Mouse (Mus musculus): ENCODE measurements around the gene Plrg1. TPM values are rescaled to one million over a fixed set of nuclear protein-coding genes. Genes with fewer than 3 reads are reported as not detected.

Gene Plrg1
- total RNA-seq, 2 experiments from 2014 or later: 51.3 to 56.5 TPM

Other genes with a start within 250 kb of the Plrg1 start
- 1 to 10 TPM in 1 of 2 experiments, under 1 TPM in 1; 0.52 to 1.1 TPM for gene Rbm46, start 179.0 kb upstream of the Plrg1 start, total RNA-seq (2021)
- not detected for gene Lrat, start 151.5 kb upstream of the Plrg1 start, total RNA-seq (2021)
- under 1 TPM in 1 of 2 experiments, not detected in 1; 0.17 TPM for gene Fgg, start 47.8 kb upstream of the Plrg1 start, total RNA-seq (2021)
- not detected for gene Fga, start 29.4 kb upstream of the Plrg1 start, total RNA-seq (2021)
- not detected for gene Fgb, start 5.7 kb upstream of the Plrg1 start, total RNA-seq (2021)
- gene Dchs2, start 72.4 kb downstream of the Plrg1 start, total RNA-seq (2021): 1 to 10 TPM; 3.9 to 4.5 TPM

All from layer of hippocampus, adult 18-20 months (tissue).